Mouse (Mus musculus) layer of hippocampus, postnatal 14 days (tissue): ENCODE results near the gene Ttn. TPM values are rescaled to one million over a fixed set of nuclear protein-coding genes. Genes with fewer than 3 reads are reported as not detected.
A peak's percentile ranks its signal among the peaks of the same experiment; 100 is the strongest.
"Not testable (repeated sequence)": the region's sequence is repeated elsewhere in the genome, so short reads cannot be mapped to it uniquely, and the experiment has no call there.

ENCODE experiments used
- DNase-seq, 2 experiments: peaks; one replicate each; pipeline ENCODE4 v3.0.0; 2021 to 2022; ENCODE audit warnings: low spot score in 2 of 2, mixed read lengths in 1 of 2
- long read RNA-seq, 2 experiments: library from polyadenylated mRNA; stranded (forward); transcript quantifications; one replicate each; pipeline ENCODE4 v2.0.0; 2021
- total RNA-seq, 2 experiments: library from RNA; stranded (reverse); gene quantifications; 2 replicates each; pipeline ENCODE4 v1.2.3; 2021

The Ttn gene
- 1 to 10 TPM; 3.4 to 3.8 TPM for total RNA-seq
- long read RNA-seq, experiment 1, partial matches to known transcripts, result 0 of 1 reads
- long read RNA-seq, experiment 1, other reads (novel, unspliced or antisense), result 1 of 1 reads
- long read RNA-seq, experiment 2, result 0 reads

DNA sequence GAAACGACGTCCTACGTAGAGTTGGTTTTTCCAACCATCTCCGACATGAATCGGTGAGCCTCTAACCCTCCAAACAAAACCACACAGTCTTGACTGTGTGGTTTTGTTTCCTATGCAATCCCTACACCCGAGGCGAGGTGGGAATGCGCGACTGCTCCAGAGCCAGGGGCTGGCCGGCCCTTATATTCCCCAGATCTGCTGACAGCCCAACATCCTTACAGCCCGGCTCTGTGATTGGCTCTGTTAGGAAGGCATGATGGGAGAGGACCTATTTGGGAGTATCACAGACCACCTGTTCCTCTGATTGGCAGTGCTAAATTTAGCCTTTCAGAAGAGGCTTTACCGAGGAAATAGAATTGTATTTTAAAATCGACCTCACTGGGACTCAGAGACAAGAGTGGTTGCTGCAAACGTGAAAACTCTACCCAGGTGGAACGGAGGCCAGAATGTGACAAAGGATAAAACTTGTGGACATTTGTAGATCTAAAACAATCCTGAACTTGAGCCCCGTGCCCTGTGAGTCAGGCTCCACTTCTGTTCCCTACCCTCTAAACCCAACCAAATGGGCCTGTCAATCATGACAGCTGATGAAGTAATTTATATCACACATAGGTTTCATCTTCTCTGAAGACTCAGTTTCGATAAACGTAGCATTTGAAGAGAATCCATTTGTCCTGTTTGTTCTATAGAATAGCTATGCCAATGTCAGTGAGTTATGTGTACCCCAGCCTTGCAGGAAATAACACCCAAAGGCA, at the start of gene Ttn:
Ttn (minus strand) TSS at position 157 of the 755 bp plus-strand sequence.
- no peak for DNase-seq

DNA sequence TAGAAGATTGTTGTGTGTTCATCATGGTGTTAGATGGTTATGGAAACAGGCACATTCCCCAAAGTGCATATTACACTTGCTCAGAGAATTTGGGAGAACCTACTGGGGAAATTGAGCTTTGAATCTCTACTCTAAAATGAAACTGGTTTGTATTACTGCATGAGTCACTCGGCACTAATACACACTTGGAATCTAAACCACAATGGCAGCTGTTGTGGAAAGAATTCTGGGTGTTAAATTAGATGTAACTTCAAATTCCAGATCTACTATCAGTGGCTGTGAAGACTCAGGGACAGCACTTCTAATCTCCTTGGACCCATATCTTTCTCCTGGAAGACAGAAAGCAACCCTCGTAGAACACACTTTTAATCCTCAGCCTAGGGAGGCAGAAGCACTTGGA, 38.3 kb upstream of the Ttn start:
- DNase-seq, result no peak

DNA sequence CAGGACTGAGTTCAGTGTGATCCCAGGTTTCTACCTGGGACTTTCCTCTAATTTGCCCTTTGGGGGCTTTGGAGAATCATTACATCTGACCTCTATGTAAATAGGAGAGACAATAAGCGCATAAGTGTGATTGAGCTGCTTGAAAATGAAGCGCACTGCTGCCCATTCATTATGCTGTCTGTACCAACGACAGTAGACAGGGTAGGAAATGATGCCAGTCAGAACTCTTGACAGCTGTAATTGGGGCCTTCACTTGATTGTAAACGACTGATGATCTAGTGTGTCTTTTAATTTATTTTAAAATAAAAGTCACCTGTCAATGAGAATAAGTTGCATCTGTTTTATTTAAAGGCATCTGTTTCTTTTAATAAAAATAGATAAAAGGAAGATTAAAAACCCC, 35.4 kb upstream of the Ttn start:
- DNase-seq, result no peak

DNA sequence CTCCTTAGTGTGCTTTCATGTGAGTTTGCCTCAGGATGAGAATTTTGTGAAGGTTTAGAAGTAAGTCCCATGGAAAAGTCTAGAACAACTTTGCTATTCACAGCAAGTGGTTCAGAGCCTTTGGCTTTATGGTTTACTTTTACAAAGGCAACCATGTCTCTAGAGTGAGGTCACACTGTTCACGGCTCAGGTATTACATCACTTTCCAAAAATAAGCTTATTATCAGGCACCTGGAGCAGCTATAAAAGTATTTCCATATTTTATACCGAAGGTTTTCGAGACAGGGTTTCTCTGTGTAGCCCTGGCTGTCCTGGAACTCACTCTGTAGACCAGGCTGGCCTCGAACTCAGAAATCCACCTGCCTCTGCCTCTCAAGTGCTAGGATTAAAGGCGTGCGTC, 31.1 kb upstream of the Ttn start:
- not testable (repeated sequence) for DNase-seq

DNA sequence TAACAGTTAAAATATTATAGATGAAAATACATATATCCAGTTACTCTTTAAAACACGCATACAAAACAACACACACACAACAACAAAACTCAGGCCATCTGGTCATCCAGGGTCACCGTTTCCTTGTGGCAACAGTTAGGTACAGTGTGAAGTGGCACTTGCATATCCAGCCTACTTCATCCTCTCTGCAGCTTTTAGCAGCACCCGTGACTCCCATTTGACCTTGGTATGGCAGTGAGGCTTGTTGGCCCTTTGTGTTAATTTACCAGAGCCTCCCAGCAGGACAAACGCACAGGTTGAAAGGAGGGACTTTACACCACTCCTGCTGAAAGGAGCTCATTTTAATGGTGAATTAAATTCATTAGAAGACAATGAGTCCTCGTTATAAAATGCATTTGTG, 29.6 kb upstream of the Ttn start:
- no peak for DNase-seq

DNA sequence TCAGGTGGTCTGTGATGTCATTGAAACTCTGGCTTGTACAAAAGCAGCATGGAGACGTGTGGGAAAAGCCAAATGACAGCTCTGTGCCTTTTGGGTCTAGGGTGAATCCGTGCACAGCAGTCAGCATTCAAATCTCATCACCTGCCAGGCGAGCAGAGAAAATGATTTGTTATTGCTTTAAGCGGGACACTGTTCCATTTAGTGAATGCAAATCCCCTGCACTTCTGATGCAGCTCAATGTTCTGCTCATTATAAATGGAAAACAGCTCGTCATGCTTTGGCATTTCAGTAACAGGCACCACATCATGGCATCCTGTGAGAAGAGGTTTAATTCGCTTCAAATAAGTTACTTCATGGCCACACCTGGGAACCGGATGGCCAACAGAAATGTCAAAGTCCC, 24.7 kb upstream of the Ttn start:
- DNase-seq, result no peak

DNA sequence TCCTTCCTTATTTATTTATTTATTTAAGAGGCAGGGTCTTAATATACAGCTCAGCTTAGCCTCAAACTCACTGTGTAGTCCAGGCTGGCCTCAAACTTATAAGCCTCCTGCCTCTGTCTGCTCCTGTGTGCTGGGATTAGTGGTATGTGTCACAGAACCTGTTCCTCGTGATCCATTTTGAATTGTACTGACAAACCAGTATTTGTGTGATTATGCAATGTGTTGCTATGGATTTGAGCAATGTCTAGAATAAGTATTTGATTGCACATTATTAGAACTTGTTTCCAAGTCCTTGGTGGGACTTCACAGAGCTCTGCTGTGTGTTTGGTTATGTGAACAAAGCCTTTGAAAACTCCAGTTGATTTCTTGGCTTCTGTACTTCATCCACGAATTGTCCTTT, 20.8 kb upstream of the Ttn start:
- no peak for DNase-seq

DNA sequence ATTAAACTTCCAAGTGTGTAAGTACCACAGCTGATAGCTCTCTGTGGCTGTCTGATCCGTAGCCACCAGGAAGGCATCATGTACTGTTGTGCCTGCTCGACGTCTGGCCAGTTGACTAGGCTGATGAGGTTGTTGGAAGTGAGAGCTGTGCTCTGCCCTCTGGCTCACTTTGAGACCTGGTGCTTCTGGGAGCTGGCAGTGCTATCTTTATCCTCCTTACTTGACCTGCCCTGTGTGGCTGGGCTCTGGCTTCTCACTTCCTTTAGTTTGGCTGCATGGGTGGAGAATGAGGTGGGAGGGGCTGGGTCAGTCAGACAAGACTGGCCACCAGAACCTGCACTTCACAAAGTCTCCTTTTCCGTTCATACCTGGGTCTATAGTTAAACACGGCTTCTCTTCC, 16.0 kb upstream of the Ttn start:
- DNase-seq, result no peak

DNA sequence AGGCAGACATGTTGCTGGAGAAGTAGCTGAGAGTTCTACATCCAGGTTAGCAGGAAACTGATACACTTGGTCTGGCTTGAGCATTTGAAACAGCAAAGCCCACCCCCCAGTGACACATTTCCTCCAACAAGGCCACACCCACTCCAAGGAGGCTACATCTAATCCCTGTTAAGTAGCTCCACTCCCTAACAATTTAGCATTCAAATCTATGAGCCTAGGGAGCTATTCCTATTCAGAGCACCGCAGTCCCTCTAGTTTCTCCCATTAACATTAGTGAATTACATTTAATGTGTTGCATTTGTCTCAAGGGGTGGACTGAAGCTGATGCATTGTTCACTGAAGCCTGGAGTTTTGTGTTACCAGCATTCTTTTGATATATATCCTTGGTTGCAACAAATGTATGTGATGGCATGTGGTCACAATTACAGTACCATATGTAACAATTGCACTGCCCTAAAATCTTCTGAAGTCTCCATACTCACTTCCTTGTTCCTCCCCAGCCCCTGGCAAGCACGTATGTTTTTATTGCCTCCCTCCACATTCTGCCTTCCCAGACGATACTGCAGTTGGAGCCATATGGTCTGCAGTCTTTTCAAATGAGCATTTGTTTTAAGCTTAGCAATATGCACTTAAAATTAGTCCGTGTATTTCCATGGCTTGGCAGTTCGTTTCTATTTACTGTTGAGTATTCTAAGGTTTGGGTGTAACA, 10.3 kb upstream of the Ttn start:
- peak in 1 of 2 experiments; percentile 48 for DNase-seq

DNA sequence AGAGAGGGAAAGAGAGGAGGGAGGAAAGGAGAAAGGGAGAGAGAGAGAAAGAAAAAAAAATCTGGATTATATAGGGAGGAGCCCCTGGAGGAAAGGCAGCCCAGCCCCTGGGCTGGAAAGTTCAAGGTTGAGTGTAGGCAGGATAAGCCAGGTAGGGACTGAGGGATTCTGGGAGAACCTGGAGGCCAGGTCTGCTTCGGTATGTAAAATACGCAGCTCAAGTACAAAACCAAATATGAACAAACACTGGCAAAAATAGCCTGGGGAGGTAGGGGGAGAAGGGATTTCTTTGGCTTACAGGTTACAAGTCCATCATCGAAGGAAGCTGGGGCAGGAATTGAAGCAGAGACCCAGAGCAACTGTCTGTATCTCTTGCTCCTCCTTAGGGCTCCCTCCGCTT, 5.0 kb upstream of the Ttn start:
- no peak for DNase-seq

DNA sequence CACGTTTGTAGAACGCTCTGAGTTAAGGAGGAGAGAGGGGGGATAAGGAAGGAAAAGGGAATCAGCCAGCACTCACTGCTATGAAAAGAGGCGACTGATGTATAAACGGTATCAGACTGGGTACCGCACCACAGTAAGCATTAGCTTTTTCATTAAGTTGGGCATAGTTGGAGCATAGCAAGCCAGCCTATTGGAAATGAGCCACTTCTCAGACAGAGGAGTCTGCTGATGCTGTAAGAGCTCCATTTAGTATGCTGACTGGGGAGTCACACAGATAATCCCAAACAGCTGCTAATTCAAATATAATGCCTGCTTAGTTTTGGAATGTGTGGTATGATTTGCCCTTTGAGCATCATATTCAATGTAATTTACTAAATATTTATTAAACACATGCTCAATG, 2.0 kb upstream of the Ttn start:
- no peak for DNase-seq

DNA sequence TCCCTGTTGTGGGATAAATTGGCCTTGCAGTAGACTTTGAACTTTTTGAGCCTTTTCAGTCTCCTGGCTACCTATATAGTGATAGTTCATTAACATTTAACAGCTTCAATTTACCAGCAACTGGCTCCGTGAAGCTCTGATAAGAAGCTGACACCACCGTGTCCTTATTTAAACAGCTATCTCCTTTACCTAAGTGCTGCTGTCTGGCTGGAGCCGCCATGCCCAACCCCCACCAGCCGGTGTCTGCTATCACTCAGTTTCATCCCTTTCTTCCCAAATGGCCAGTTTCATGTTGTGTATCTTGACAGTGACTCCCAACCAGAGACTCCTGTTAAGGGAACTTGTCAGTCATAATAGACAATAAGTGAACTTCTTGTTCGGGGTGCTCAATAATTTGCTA, 1.3 kb upstream of the Ttn start:
- DNase-seq, result no peak

DNA sequence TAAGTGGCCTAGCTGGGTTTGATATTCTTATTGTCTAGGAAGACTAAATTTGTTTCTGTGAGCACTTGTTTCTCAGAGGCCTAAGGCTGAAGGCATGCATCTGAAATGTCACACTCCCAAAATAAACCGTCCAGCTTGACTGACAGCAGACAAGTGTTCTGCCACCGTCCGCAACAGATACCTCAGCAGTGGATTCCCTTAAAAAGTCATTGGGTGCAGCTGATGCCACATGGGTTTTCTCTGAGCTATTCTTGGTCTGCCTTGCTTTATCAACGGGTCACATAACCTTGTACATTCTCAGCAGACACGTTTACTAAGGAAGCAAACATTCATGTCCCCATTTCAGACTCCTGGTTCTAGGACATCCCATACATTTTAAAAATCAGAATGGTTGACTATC, 630 bp downstream of the Ttn start:
- no peak for DNase-seq

DNA sequence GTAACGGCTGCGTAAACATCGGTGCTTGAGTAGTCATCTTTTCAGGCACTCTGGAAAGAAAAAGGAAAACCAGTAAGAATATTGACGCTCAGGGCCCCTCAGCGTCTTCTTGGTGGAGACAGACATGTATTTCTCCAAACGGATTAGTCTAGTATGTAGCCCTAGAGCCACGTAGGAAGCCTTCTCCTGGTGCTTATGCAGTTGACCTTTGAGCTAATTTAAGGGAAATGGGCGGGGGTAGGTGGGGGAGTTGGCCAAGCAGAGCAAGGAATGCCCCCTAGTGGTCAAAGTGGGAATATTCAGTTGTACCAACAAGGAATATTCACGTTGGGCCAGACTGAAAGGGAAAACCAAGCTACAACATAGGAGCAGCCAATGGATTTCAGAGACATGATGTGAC, 2.2 kb downstream of the Ttn start:
- no peak for DNase-seq

DNA sequence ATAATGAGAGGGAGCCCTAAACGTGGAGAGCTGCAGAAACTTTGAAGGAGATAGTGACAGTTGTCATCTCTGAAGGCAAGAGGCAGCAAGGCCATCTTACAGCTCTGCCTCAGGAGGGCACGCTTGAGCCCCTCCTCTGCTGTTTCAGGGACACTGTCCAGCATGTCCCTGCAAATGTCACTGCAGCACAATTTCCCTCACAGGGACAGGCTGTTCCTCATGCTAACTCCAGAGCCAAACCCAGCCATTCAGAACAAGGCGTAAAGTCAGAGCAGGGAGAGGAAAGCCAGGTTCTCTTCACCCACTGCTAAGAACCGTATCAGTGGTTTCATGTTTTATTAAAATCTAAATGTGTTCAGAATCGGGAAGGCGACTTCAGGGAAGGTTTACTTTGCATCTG, 4.7 kb downstream of the Ttn start:
- no peak for DNase-seq

DNA sequence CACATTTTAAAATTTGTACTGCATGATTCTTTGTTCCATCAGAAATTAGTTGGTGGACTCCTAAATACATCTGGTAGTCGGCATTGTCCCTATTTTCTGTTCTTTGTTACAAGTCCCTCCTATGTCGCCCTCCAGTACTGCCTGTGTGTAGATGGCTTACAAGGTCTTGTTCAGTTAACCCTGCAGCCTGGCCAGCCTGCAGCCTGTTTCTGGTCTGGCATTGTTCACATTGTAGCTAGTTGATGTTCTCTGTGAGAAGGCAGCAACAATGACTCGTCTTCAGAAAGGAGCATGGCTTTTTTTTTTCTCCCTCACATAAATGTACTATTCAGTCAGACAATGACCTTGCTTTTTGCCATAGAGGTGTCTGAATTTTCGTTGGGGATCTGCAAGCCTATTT, 10.3 kb downstream of the Ttn start:
- DNase-seq, result no peak

DNA sequence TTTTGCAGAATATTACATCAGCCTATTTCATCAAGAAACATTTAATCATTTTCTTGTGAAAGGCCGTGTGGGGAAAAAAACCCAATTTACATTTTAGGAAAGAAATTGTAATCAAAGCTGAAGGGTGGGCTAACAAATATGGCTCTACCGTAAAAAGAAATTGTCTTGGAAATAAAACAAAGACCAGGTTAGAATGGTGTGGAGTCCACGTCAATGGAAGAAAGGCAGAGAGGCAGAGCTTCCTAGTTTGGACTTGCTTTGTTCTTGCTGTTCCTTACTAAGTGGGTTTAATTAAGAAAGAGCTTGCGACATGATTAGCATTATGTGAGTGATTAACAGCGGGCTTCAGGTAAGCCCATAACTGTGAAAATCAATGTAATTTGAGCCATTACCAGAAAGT, 11.3 kb downstream of the Ttn start:
- DNase-seq, result no peak

DNA sequence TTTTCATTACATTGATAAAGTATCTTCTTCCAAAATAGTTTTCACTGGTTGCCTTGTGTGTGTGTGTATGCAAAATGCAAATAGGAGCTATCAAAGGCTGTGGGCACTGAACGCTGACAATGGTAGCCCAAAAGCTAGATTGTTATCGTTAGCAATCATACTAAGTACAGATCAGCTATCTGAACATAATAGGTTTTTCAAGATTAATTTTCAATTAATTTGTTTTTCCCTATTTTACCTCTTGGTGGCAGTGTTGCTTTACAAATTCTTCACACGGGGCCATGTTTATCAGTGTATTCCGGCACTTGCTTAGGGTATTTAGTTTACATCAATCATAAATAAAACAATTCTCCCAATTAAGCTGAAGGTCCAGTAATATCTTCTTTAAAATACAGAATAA, 11.7 kb downstream of the Ttn start:
- DNase-seq, result peak in 1 of 2 experiments; percentile 71

DNA sequence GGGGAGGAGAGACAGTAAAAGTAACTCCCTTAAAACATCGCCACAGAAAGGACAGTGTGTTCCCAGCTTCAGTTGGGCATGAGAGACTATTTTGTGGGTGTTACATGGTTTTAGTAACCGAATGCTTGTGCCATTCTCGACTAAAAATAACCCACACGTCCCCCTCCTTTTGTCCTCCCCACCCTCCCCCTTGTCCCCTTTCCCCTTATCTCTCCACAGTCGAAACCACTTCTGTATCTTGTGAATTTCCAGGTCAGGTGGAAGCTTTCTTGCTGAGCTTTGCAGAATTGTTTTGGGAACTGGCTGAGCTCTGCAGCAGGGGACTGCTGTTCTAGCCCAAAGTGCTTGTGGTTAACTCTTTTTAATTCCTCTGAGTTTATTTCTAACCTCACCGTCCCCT, 12.1 kb downstream of the Ttn start:
- no peak for DNase-seq

DNA sequence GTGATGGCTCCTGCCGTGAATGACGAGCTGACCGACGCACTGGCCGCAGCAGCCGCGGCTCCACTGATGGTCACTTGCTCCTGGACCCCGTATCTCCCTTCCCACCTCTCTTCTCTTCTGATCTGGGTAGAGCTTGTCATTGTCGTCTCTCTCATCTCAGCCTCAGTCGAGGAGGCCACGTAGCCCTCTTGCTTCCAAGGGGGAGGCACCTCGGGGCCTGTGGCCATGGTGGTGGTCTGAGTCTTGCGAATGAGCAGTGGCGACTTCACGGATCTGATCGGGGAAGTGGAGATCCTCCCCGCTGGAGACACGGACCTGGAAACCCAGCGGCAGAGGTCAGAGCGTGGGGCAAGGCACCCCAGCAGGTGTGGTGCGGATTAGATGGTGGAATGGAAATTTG, 12.7 kb downstream of the Ttn start:
- no peak for DNase-seq

DNA sequence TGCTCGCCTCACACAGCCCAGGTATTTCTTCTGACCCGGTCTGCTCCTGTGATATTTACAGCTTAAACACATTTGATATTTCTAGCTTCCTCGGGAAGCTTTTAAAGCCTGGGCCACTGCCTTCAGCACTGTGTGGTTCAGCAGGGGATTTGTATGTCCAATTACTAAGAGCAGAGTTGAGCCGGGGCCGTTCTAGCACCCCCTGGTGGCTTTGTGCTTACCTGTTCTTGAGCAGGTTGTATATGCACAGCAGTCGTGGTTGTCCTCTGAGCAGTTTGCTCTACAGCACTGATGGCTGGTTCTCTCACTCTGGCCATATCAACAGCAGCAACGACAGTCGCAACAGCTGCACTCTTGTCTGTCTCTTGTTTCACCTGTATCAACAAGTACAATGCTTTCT, 13.4 kb downstream of the Ttn start:
- peak; percentile 70 to 79 for DNase-seq

DNA sequence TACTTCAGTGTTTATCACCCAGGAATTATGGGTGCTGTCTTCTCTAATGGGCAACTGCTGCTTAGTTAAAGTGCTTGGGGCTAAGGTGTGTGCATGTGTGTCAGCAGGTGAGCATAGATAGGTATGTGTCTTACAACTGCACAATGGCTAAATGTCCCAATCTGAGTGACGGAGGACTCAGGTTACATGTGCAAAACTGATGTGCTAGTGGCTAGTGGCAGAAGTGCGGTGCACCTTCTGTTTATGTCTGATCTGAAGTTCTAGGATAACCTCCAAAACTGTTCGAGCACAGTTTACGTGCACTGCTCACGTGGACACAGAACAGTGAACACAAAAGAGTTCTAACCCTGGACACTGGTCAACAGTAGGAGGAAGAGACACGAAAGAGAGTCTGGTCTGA, 15.8 kb downstream of the Ttn start:
- no peak for DNase-seq

DNA sequence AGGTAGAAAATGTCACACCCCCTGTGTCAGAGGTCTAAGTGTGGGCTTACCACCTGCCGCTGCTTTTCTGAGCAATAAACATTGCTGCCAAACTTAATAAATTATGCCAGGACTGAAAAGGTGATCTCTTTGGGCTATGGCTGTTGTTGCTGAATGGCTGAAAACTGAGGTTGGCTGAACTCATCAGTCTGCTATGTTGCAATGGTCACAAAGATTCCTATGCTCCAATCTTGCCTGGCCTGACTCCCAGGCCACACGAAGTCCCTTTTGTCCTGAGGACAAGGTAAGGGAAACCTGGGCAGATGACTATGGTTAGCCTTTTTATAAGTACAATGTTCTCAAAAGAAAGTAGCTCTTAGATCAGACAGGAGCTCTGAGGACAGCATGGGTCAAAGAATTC, 16.3 kb downstream of the Ttn start:
- DNase-seq, result no peak
